ENCODE assay signal across 21 mouse cellular contexts in genomic region chr3:69169796-69170195, GRCm38 (mm10). TPM values are rescaled to one million over a fixed set of nuclear protein-coding genes. Genes with fewer than 3 reads are reported as not detected.
"Had no signal": no experiment of that assay in that cellular context is flagged by ENCODE, and none has a peak within 500 bp of the region (broad histone marks: within the 10 kb centered on the region; RNA-seq: fewer than 3 reads in every experiment).

No protein-coding gene starts in this region.

- H3K4me3 ChIP-seq: lung, embryonic 15.5 days; megakaryocyte, embryonic 14.5 days; midbrain, embryonic 13.5 days; myocyte; neural tube, embryonic 13.5 days; neural tube, embryonic 15.5 days had no signal

- H3K4me1 ChIP-seq: lung, embryonic 15.5 days; midbrain, embryonic 13.5 days; neural tube, embryonic 13.5 days; neural tube, embryonic 15.5 days had no signal

- H3K27ac ChIP-seq: liver, embryonic 14.5 days; lung, embryonic 15.5 days; midbrain, embryonic 13.5 days; neural tube, embryonic 13.5 days; neural tube, embryonic 15.5 days had no signal

- H3K36me3 ChIP-seq: lung, embryonic 15.5 days; midbrain, embryonic 13.5 days; neural tube, embryonic 13.5 days; neural tube, embryonic 15.5 days had no signal

- H3K9me3 ChIP-seq: lung, embryonic 15.5 days; midbrain, embryonic 13.5 days; neural tube, embryonic 13.5 days; neural tube, embryonic 15.5 days had no signal

- H3K9ac ChIP-seq: liver, embryonic 14.5 days; lung, embryonic 15.5 days; midbrain, embryonic 13.5 days; neural tube, embryonic 13.5 days; neural tube, embryonic 15.5 days had no signal

- H3K27me3 ChIP-seq: lung, embryonic 15.5 days; midbrain, embryonic 13.5 days; neural tube, embryonic 13.5 days; neural tube, embryonic 15.5 days had no signal

- H3K4me2 ChIP-seq: lung, embryonic 15.5 days; midbrain, embryonic 11.5 days; midbrain, embryonic 13.5 days; neural tube, embryonic 13.5 days; neural tube, embryonic 15.5 days had no signal

- DNase-seq: lung, adult 2 months; lung, postnatal 14 days; lung, postnatal 36 days; right cerebral cortex, postnatal 14 days; right cerebral cortex, postnatal 4 days; spleen, adult 18-20 months; thymus, adult 18-20 months; thymus, postnatal 14 days; thymus, postnatal 36 days had no signal

- ATAC-seq: lung, postnatal 0 days; midbrain, embryonic 13.5 days; midbrain, embryonic 16.5 days had no signal

RNA-seq across cellular contexts. Expression of gene Arl14, which starts 52.4 kb away (rescaled TPM):
- polyA plus RNA-seq: liver, embryonic 14.5 days; liver, embryonic 16.5 days; lung, adult 2 months; midbrain, embryonic 11.5 days; midbrain, embryonic 13.5 days; midbrain, embryonic 16.5 days; myocyte; neural tube, embryonic 11.5 days; neural tube, embryonic 13.5 days; neural tube, embryonic 15.5 days had no signal
